Mouse (Mus musculus) ES-CJ7 (cell line): ENCODE measurements around the gene Spsb2.
A peak's percentile ranks its signal among the peaks of the same experiment; 100 is the strongest.

Experiments
- DNase-seq: peaks from one replicate; pipeline ENCODE4 v3.0.0; 2011; ENCODE audit warnings: low read depth, low spot score

Spsb2 gene

DNA sequence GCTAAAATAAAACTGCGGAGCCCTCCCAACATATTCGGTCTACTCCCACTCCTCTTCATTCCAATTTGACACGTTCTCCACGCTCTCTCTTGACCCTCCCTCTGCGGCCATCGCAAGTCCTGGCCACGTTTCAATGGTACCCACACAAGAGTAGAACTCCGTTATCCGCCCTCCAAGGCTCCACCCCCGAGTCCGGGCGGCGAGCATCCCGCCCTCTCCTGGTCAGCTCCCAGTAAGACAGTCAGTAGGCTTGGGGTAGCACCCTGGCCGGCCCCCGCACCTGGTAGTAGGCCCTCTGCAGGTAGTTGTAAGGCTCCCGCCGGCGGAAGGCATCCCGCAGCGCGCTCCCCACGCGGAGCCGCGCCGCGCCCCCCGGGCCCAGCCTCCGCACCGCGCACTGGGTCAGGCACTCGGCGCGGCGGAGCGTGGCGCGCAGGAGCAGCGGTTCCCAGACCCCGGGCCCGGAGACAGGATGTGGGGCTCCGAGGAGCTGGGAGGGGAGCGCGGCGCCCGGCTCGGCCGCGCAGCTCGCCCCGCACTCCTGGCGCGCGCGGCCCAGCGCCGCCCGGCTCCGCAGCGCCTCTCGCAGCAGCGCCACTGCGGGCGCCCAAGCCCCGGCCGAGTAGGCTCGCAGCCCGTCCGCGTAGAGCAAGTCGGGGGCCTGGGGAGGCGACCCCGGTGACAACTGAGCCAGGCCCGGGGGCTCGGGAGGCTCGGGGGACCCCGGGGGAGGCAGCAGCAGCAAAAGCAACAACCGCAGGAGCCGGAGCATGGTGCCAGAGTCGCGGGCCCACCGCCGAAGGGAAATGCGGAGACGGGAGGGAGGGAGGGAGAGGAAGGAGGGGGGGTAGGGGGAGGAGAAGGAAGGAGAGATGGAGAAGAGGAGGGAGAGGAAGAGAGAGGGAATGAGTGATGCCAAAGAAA lies 48.7 kb downstream of the Spsb2 start, which contains the start of gene P3h3:
TSS of gene P3h3 (minus strand) at position 837 of the 924 bp plus-strand sequence.
- DNase-seq: peak; percentile 95

DNA sequence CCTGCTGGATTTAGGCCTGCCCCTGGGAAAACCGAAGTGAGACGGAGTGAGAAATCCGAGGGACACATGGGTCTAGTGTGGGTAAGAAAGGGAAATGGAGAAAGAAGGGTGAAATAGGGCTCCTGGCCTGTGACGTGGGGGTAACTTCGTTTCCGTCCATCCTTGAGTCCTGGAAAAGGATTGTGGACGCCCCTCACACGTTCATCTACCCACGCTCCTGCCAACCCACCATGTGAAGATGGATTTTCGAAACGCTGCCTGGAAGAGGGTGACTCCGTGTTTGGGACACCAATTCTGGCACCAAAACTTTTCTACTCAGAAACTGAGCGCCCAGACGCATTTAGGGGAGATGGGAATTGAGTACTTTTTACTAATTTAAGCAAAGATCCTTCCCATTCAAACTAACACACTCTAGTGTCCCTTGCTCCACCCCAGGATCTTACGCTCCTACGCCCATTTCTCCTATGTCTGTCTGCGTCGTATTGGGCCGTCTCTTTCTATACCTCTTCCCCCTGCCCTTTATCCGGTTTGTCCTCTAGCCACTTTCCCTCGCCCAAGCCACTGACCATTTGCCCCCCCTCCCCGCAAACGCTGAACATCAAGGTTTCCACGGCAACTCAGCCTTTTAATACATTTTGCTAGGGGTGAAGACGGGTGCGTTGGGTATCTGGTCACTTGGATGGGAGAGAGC lies 49.5 kb downstream of the Spsb2 start:
- DNase-seq: no peak

- DNase-seq: no peak
Measured at GRCm38 (mm10) chr6:124858561-124859318, 50.3 kb downstream of the Spsb2 start.

- peak; percentile 83 for DNase-seq
Measured at GRCm38 (mm10) chr6:124859725-124860124, 51.3 kb downstream of the Spsb2 start.
